Mouse (Mus musculus) MEL (cell line): Measurements from ENCODE around the gene Msx3. TPM values are rescaled to one million over a fixed set of nuclear protein-coding genes. Genes with fewer than 3 reads are reported as not detected.

ENCODE experiments used
- DNase-seq: peaks from one replicate; pipeline ENCODE4 v3.0.0; 2011; ENCODE audit warnings: low read depth, low spot score
- H3K27ac ChIP-seq: 2 replicates; pipeline ENCODE4 v1.5.1; 2012; ENCODE audit warnings: low read depth, mild to moderate bottlenecking, control low read depth, low read length, moderate library complexity; ENCODE audit not compliant: control insufficient read depth
- H3K27me3 ChIP-seq, 2 experiments: fragments of 150-350 bp in 1 of 2; sonication (generic) in 1 of 2; 2 replicates each; pipeline ENCODE4 v1.6.1; 2012; ENCODE audit warnings: low read length in 2 of 2, mild to moderate bottlenecking in 2 of 2, improper control_type of control experiment in 1 of 2, moderate library complexity in 1 of 2; ENCODE audit not compliant: insufficient read depth in 2 of 2, control insufficient read depth in 1 of 2
- H3K36me3 ChIP-seq, 2 experiments: 2 replicates each; pipeline ENCODE4 v1.6.1; 2012 to 2014; ENCODE audit warnings: low read length in 2 of 2, improper control_type of control experiment in 1 of 2, inconsistent platforms in 1 of 2, mild to moderate bottlenecking in 1 of 2; ENCODE audit not compliant: insufficient read depth in 2 of 2, control insufficient read depth in 1 of 2
- H3K4me1 ChIP-seq, 2 experiments: fragments of 150-350 bp in 1 of 2; sonication (generic) in 1 of 2; 2 replicates each; pipeline ENCODE4 v1.6.1; 2012; ENCODE audit warnings: low read length in 2 of 2, improper control_type of control experiment in 1 of 2, mild to moderate bottlenecking in 1 of 2; ENCODE audit not compliant: insufficient read depth in 2 of 2, control insufficient read depth in 1 of 2
- H3K4me3 ChIP-seq, 2 experiments: fragments of 150-350 bp in 1 of 2; sonication (generic) in 1 of 2; 2 replicates each; pipeline ENCODE4 v1.5.1; 2012; ENCODE audit warnings: low read depth in 2 of 2, low read length in 2 of 2, mild to moderate bottlenecking in 2 of 2, moderate library complexity in 2 of 2, control low read depth in 1 of 2, improper control_type of control experiment in 1 of 2; ENCODE audit not compliant: control insufficient read depth in 1 of 2, insufficient read depth in 1 of 2
- H3K79me2 ChIP-seq: 2 replicates; pipeline ENCODE4 v1.6.1; 2012; ENCODE audit warnings: mild to moderate bottlenecking, low read length, moderate library complexity; ENCODE audit not compliant: control insufficient read depth, poor library complexity, insufficient read depth
- H3K9ac ChIP-seq: 2 replicates; pipeline ENCODE4 v1.6.1; 2012; ENCODE audit warnings: low read depth, mild to moderate bottlenecking, control low read depth, low read length, moderate library complexity; ENCODE audit not compliant: control insufficient read depth, poor library complexity, severe bottlenecking
- H3K9me3 ChIP-seq: fragments of 150-350 bp; sonication (generic); replicated peaks from 2 replicates; pipeline ENCODE4 v1.6.1; 2012; ENCODE audit warnings: mild to moderate bottlenecking, low read length, improper control_type of control experiment, moderate library complexity; ENCODE audit not compliant: insufficient read depth
- BHLHE40 ChIP-seq: IDR thresholded peaks from 2 replicates; pipeline ENCODE4 v1.6.1; 2012; ENCODE audit warnings: low read depth, mild to moderate bottlenecking, inconsistent platforms, low read length, improper control_type of control experiment, borderline replicate concordance
- CHD2 ChIP-seq: IDR thresholded peaks from 2 replicates; pipeline ENCODE4 v1.6.1; 2011; ENCODE audit warnings: low read length, improper control_type of control experiment
- CTCF ChIP-seq, 3 experiments: IDR thresholded peaks in 2 of 3; conservative IDR thresholded peaks in 1 of 3; 2 replicates each; pipeline ENCODE4 v1.5.1; 2011 to 2012; ENCODE audit warnings: low read length in 3 of 3, low read depth in 2 of 3, mild to moderate bottlenecking in 2 of 3, improper control_type of control experiment in 1 of 3, inconsistent platforms in 1 of 3, mixed read lengths in 1 of 3, moderate library complexity in 1 of 3; ENCODE audit not compliant: control insufficient read depth in 1 of 3, insufficient read depth in 1 of 3, poor library complexity in 1 of 3, severe bottlenecking in 1 of 3
- EP300 ChIP-seq, 2 experiments: IDR thresholded peaks; 2 replicates each; pipeline ENCODE4 v1.6.1; 2011; ENCODE audit warnings: improper control_type of control experiment in 2 of 2, low read length in 2 of 2, low read depth in 1 of 2, mild to moderate bottlenecking in 1 of 2
- ETS1 ChIP-seq: IDR thresholded peaks from 2 replicates; pipeline ENCODE4 v1.6.1; 2012; ENCODE audit warnings: low read depth, mild to moderate bottlenecking, inconsistent platforms, low read length, improper control_type of control experiment, moderate library complexity
- HCFC1 ChIP-seq: IDR thresholded peaks from 2 replicates; pipeline ENCODE4 v1.6.1; 2012; ENCODE audit warnings: low read depth, mild to moderate bottlenecking, inconsistent platforms, low read length, improper control_type of control experiment, moderate library complexity
- JUND ChIP-seq: IDR thresholded peaks from 2 replicates; pipeline ENCODE4 v1.6.1; 2011; ENCODE audit warnings: low read depth, mild to moderate bottlenecking, improper control_type of control experiment, low read length
- MAFK ChIP-seq: IDR thresholded peaks from 2 replicates; pipeline ENCODE4 v1.6.1; 2011; ENCODE audit warnings: low read depth, mild to moderate bottlenecking, low read length, improper control_type of control experiment, borderline replicate concordance
- MYB ChIP-seq: IDR thresholded peaks from 2 replicates; pipeline ENCODE4 v1.6.1; 2011; ENCODE audit warnings: mild to moderate bottlenecking, low read depth, low read length, improper control_type of control experiment
- MYC ChIP-seq: IDR thresholded peaks from 2 replicates; pipeline ENCODE4 v1.6.1; 2011; ENCODE audit warnings: low read depth, mild to moderate bottlenecking, low read length, improper control_type of control experiment, moderate library complexity
- NELFE ChIP-seq: IDR thresholded peaks from 2 replicates; pipeline ENCODE4 v1.6.1; 2011; ENCODE audit warnings: low read depth, low read length, improper control_type of control experiment
- NRF1 ChIP-seq: IDR thresholded peaks from 2 replicates; pipeline ENCODE4 v1.6.1; 2014; ENCODE audit warnings: low read depth, mild to moderate bottlenecking, inconsistent platforms, low read length, improper control_type of control experiment, moderate library complexity; ENCODE audit not compliant: poor library complexity, insufficient read depth, severe bottlenecking
- POLR2A ChIP-seq, 2 experiments: IDR thresholded peaks; 2 replicates each; pipeline ENCODE4 v1.6.1; 2011 to 2012; ENCODE audit warnings: low read length in 2 of 2, mild to moderate bottlenecking in 2 of 2, control low read depth in 1 of 2, improper control_type of control experiment in 1 of 2, low read depth in 1 of 2, moderate library complexity in 1 of 2; ENCODE audit not compliant: control insufficient read depth in 1 of 2, insufficient read depth in 1 of 2, poor library complexity in 1 of 2
- POLR2AphosphoS5 ChIP-seq: IDR thresholded peaks from 2 replicates; pipeline ENCODE4 v1.6.1; 2012; ENCODE audit warnings: low read depth, borderline replicate concordance, mild to moderate bottlenecking, inconsistent platforms, low read length, moderate library complexity, mixed read lengths
- SMC3 ChIP-seq: IDR thresholded peaks from 2 replicates; pipeline ENCODE4 v1.6.1; 2011; ENCODE audit warnings: low read depth, low read length, improper control_type of control experiment
- USF1 ChIP-seq: IDR thresholded peaks from 2 replicates; pipeline ENCODE4 v1.6.1; 2014; ENCODE audit warnings: low read depth, mild to moderate bottlenecking, inconsistent platforms, low read length, improper control_type of control experiment, moderate library complexity
- ZC3H11A ChIP-seq: IDR thresholded peaks from 2 replicates; pipeline ENCODE4 v1.6.1; 2012; ENCODE audit warnings: low read depth, mild to moderate bottlenecking, inconsistent platforms, low read length, improper control_type of control experiment
- polyA plus RNA-seq, 2 experiments: library from polyadenylated mRNA; stranded (reverse) in 1 of 2; unstranded in 1 of 2; fragments of >175 nt in 1 of 2; fragments of >200 nt in 1 of 2; gene quantifications; 2 replicates each; pipeline versions ENCODE4 v1.2.1 to v1.2.4; 2012; ENCODE audit warnings: low replicate concordance in 2 of 2, low read depth in 1 of 2; ENCODE audit not compliant: insufficient read length in 2 of 2, insufficient read depth in 1 of 2, missing spikeins in 1 of 2
- total RNA-seq: library from RNA; depleted of rRNA; stranded (reverse); fragments of 300-350 nt; gene quantifications from 2 replicates; pipeline ENCODE4 v1.2.3, GENCODE M21; 2012

The Msx3 gene
- total and polyA plus RNA-seq, 3 experiments = not detected

- no peak overlapping the region for H3K27ac ChIP-seq
- no peaks in the 10 kb centered on the region for H3K27me3 ChIP-seq
- no peaks in the 10 kb centered on the region for H3K9me3 ChIP-seq
- H3K4me3 ChIP-seq = no peak overlapping the region
- no peak for TF ChIP-seq ZC3H11A
- no peak for TF ChIP-seq USF1
- TF ChIP-seq NELFE = no peak
- TF ChIP-seq, all 39 proteins: peak for 0
- no peaks in the 10 kb centered on the region for H3K79me2 ChIP-seq
- no peak overlapping the region for H3K9ac ChIP-seq
- peaks cover 0 to 4% of the 10 kb centered on the region in 2 experiments; a peak in 2 of 4 replicates for H3K36me3 ChIP-seq
- no peaks in the 10 kb centered on the region for H3K4me1 ChIP-seq
- no peak for DNase-seq
These were observed 44.2 kb downstream of the Msx3 start for GRCm38 (mm10) chr7:140004666-140005065.

- no peaks in the 10 kb centered on the region for H3K9me3 ChIP-seq
- no peak overlapping the region for H3K4me3 ChIP-seq
- H3K9ac ChIP-seq = no peak overlapping the region
- no peaks in the 10 kb centered on the region for H3K4me1 ChIP-seq
- H3K27me3 ChIP-seq = no peaks in the 10 kb centered on the region
- DNase-seq = no peak
- peaks cover 0 to 2% of the 10 kb centered on the region in 2 experiments; a peak in 2 of 4 replicates for H3K36me3 ChIP-seq
- TF ChIP-seq CHD2 = no peak
- no peak overlapping the region for H3K27ac ChIP-seq
- H3K79me2 ChIP-seq = no peaks in the 10 kb centered on the region
These were observed 47.7 kb downstream of the Msx3 start for GRCm38 (mm10) chr7:140001086-140001740.

DNA sequence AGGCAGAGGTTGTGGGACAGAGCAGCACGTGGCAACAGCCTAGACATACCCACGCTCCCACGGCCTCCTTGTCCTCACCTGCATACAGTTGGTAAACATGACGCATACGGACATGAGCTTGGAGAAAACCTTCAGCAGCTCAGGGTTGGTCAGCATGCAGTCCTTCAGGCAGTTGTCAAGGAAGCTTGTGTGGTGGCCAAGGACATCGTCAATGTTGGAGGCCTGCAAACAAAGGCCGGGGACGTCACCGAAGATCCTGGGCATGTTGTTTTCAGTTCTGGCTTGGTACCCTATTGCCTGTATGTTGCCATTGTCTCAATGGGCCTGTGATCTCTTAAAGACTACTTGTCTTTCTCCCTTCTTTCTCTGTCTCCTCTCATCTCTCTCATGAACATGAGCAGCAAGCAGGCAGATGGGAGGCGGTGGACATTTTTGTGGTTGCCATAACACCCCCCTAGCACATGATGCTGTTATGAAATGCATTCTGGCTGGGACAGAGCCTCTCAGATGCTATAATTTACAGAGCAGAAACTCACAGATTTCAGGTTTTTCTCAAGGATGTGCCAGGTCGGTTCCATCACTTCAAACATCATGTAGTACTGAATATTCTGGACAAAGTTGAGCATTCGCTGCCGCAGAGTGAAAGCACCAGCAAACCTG, 50.1 kb downstream of the Msx3 start:
- Histone ChIP-seq H3K27ac (no peak overlapping the region), H3K4me1 (no peaks in the 10 kb centered on the region), H3K9ac (no peak overlapping the region), H3K9me3 (no peaks in the 10 kb centered on the region), H3K4me3 (no peak overlapping the region), H3K79me2 (no peaks in the 10 kb centered on the region), H3K36me3 (peaks cover 0 to 2% of the 10 kb centered on the region in 2 experiments; a peak in 2 of 4 replicates), H3K27me3 (no peaks in the 10 kb centered on the region)
- no peak for DNase-seq
- TF ChIP-seq CTCF (IDR thresholded peaks at IDR 0.05 in 2 of 3, conservative IDR thresholded peaks at IDR 0.05 in 1 of 3; ENCODE audit: control insufficient read depth in 1 of 3, insufficient read depth in 1 of 3, low read depth in 2 of 3, low read length in 3 of 3, poor library complexity in 1 of 3, severe bottlenecking in 1 of 3) (no peak), NELFE (no peak), POLR2AphosphoS5 (no peak), MYB (no peak), MYC (no peak), JUND (no peak), SMC3 (no peak), EP300 (IDR thresholded peaks at IDR 0.05; ENCODE audit: low read depth in 1 of 2, low read length in 2 of 2) (no peak), ZC3H11A (no peak), ETS1 (no peak), NRF1 (no peak), BHLHE40 (no peak), HCFC1 (no peak), MAFK (no peak), POLR2A (IDR thresholded peaks at IDR 0.05; ENCODE audit: control insufficient read depth in 1 of 2, insufficient read depth in 1 of 2, low read depth in 1 of 2, low read length in 2 of 2, poor library complexity in 1 of 2) (no peak)
- TF ChIP-seq, all 39 proteins: peak for 0
